Mouse (Mus musculus) hindbrain, postnatal 0 days (tissue): Measurements from ENCODE around the gene Zfpl1. TPM values are rescaled to one million over a fixed set of nuclear protein-coding genes. Genes with fewer than 3 reads are reported as not detected.

Source experiments
- ATAC-seq: fragments of 200-750 bp; cut with Nextera tagmentation; 2 replicates; pipeline ENCODE4 v1.8.0; 2017; ENCODE audit warnings: mild to moderate bottlenecking, moderate TSS enrichment, moderate library complexity
- DNase-seq: peaks from one replicate; pipeline ENCODE4 v3.0.0-alpha.2; 2015; ENCODE audit warnings: low spot score
- H3K27ac ChIP-seq: fragments of 300-500 bp; sonication (generic); 2 replicates; pipeline ENCODE4 v1.5.1; 2014; ENCODE audit warnings: mild to moderate bottlenecking
- H3K27me3 ChIP-seq: fragments of 300-500 bp; sonication (generic); 2 replicates; pipeline ENCODE4 v1.6.1; 2014; ENCODE audit warnings: low read length, mixed read lengths; ENCODE audit not compliant: insufficient read depth
- H3K36me3 ChIP-seq: fragments of 300-500 bp; sonication (generic); 2 replicates; pipeline ENCODE4 v1.6.1; 2014; ENCODE audit warnings: low read length, mixed read lengths; ENCODE audit not compliant: insufficient read depth
- H3K4me1 ChIP-seq: fragments of 300-500 bp; sonication (generic); 2 replicates; pipeline ENCODE4 v1.6.1; 2014; ENCODE audit warnings: antibody characterized with exemption, low read length, mixed read lengths; ENCODE audit not compliant: insufficient read depth
- H3K4me2 ChIP-seq: fragments of 300-500 bp; sonication (generic); 2 replicates; pipeline ENCODE4 v1.6.1; 2014; ENCODE audit warnings: low read depth, mild to moderate bottlenecking, low read length, moderate library complexity, mixed read lengths
- H3K4me3 ChIP-seq: fragments of 300-500 bp; sonication (generic); 2 replicates; pipeline ENCODE4 v1.5.1; 2014; ENCODE audit warnings: low read length
- H3K9ac ChIP-seq: fragments of 300-500 bp; sonication (generic); replicated peaks from 2 replicates; pipeline ENCODE4 v1.6.1; 2014; ENCODE audit warnings: mild to moderate bottlenecking, low read length, moderate library complexity, mixed read lengths
- H3K9me3 ChIP-seq: fragments of 300-500 bp; sonication (generic); 2 replicates; pipeline ENCODE4 v1.6.1; 2016; ENCODE audit warnings: low read length, mixed read lengths
- CTCF ChIP-seq: IDR thresholded peaks from 2 replicates; pipeline ENCODE4 v1.5.1; 2016; ENCODE audit warnings: antibody characterized with exemption, control low read depth, low read depth
- WGBS: fragments of 180-500 bp; shearing (Covaris S2); extraction: QIAGEN DNeasy Blood & Tissue Kit; methylation state at CpG from one replicate; pipeline ENCODE4 v1.1.7; 2014; 5-methylcytosine and 5-hydroxymethylcytosine counted together
- polyA plus RNA-seq: library from polyadenylated mRNA; unstranded; fragments of >200 nt; fragmentation: Nextera tagmentation; extraction: Ambion mirVana; gene quantifications from 2 replicates; pipeline ENCODE4 v1.2.1, GENCODE M21; 2015
- total RNA-seq: library from RNA; depleted of rRNA; stranded (reverse); fragments of >200 nt; gene quantifications from 2 replicates; pipeline ENCODE4 v1.2.3, GENCODE M21; 2014

Zfpl1 gene
- total and polyA plus RNA-seq, 2 experiments from 2014 or later = 76.9 to 83.9 TPM

- Histone ChIP-seq H3K9me3 (no peaks in the 10 kb centered on the region), H3K36me3 (no peaks in the 10 kb centered on the region), H3K27me3 (no peaks in the 10 kb centered on the region), H3K9ac (no peak overlapping the region), H3K4me1 (no peaks in the 10 kb centered on the region), H3K4me3 (no peak overlapping the region), H3K27ac (no peak overlapping the region), H3K4me2 (no peak overlapping the region)
- DNase-seq = no peak
- ATAC-seq = no peak
- WGBS = 75% methylated on average over 6 of the region's 6 CpGs
- TF ChIP-seq CTCF = no peak
Observed at GRCm38 (mm10) chr19:6102169-6102853, 17.6 kb upstream of the Zfpl1 start.

GRCm38 (mm10) chr19:6101186-6101585, 16.4 kb upstream of the Zfpl1 start:
- Histone ChIP-seq H3K9ac (no peak overlapping the region), H3K9me3 (no peaks in the 10 kb centered on the region), H3K27me3 (no peaks in the 10 kb centered on the region), H3K4me3 (no peak overlapping the region), H3K27ac (no peak overlapping the region), H3K4me2 (no peak overlapping the region), H3K36me3 (no peaks in the 10 kb centered on the region), H3K4me1 (no peaks in the 10 kb centered on the region)
- WGBS = 66% methylated on average over 6 of the region's 6 CpGs
- DNase-seq (no peak), ATAC-seq (no peak)
- TF ChIP-seq CTCF = no peak

- ATAC-seq (no peak), DNase-seq (no peak)
- Histone ChIP-seq H3K4me3 (no peak overlapping the region), H3K9ac (no peak overlapping the region), H3K9me3 (no peaks in the 10 kb centered on the region), H3K36me3 (no peaks in the 10 kb centered on the region), H3K27me3 (no peaks in the 10 kb centered on the region), H3K4me2 (no peak overlapping the region), H3K27ac (no peak overlapping the region), H3K4me1 (no peaks in the 10 kb centered on the region)
- 93% methylated on average over 3 of the region's 3 CpGs for WGBS
- no peak for TF ChIP-seq CTCF
Observed at GRCm38 (mm10) chr19:6097847-6098246, 13.1 kb upstream of the Zfpl1 start.

- WGBS = 90% methylated on average over 7 of the region's 7 CpGs
- ATAC-seq (no peak), DNase-seq (no peak)
- Histone ChIP-seq H3K9me3 (no peaks in the 10 kb centered on the region), H3K27me3 (no peaks in the 10 kb centered on the region), H3K4me2 (no peak within 1 kb of the TSS), H3K36me3 (no peaks in the 10 kb centered on the region), H3K4me1 (no peaks in the 10 kb centered on the region), H3K9ac (no peak within 1 kb of the TSS), H3K4me3 (no peak within 1 kb of the TSS), H3K27ac (no peak within 1 kb of the TSS)
- TF ChIP-seq CTCF = no peak
Observed at GRCm38 (mm10) chr19:6094119-6094518, 9.4 kb upstream of the Zfpl1 start, which contains the start of gene AC131692.1. TSS of gene AC131692.1 (plus strand) at chr19:6094419.

GRCm38 (mm10) chr19:6088841-6089240, 4.1 kb upstream of the Zfpl1 start:
- DNase-seq = no peak
- WGBS = 94% methylated on average over 13 of the region's 13 CpGs
- TF ChIP-seq CTCF = no peak

GRCm38 (mm10) chr19:6085417-6085879, 692 bp upstream of the Zfpl1 start:
- Histone ChIP-seq H3K9me3 (no peaks in the 10 kb centered on the region), H3K36me3 (peaks cover 22% of the 10 kb centered on the region), H3K27me3 (no peaks in the 10 kb centered on the region), H3K4me2 (peak overlapping the region; percentile 94), H3K4me3 (peak overlapping the region; percentile 54), H3K4me1 (peaks cover 8% of the 10 kb centered on the region), H3K9ac (no peak overlapping the region; the same call in 1 of the 2 replicates), H3K27ac (no peak overlapping the region)
- WGBS = under 1% methylated on average over 17 of the region's 17 CpGs
- TF ChIP-seq CTCF = no peak
- ATAC-seq = peak; percentile 61; the same call in 1 of the 2 replicates
- peak; percentile 54 for DNase-seq

More at GRCm38 (mm10) chr19:6088841-6089240, 4.1 kb upstream of the Zfpl1 start:
- H3K9ac ChIP-seq = no peak overlapping the region
- H3K4me1 ChIP-seq = peaks cover 3% of the 10 kb centered on the region
- no peak overlapping the region for H3K27ac ChIP-seq
- no peak overlapping the region for H3K4me3 ChIP-seq
- no peaks in the 10 kb centered on the region for H3K9me3 ChIP-seq
- H3K4me2 ChIP-seq = no peak overlapping the region
- no peaks in the 10 kb centered on the region for H3K27me3 ChIP-seq
- no peak for ATAC-seq
- H3K36me3 ChIP-seq = no peaks in the 10 kb centered on the region

GRCm38 (mm10) chr19:6082156-6082555, 2.6 kb downstream of the Zfpl1 start, which contains the start of gene Gm28374:
TSS of gene Gm28374 (minus strand) at chr19:6082256.
- H3K4me2 ChIP-seq = no peak within 1 kb of the TSS
- H3K9ac ChIP-seq = no peak within 1 kb of the TSS
- WGBS = 79% methylated on average over 9 of the region's 9 CpGs
- ATAC-seq (no peak), DNase-seq (no peak)
- no peak for TF ChIP-seq CTCF
- no peaks in the 10 kb centered on the region for H3K9me3 ChIP-seq
- H3K4me3 ChIP-seq = no peak within 1 kb of the TSS
- H3K36me3 ChIP-seq = peaks cover 28% of the 10 kb centered on the region
- H3K4me1 ChIP-seq = peaks cover 8% of the 10 kb centered on the region
- no peaks in the 10 kb centered on the region for H3K27me3 ChIP-seq
- no peak within 1 kb of the TSS for H3K27ac ChIP-seq
